Mouse (Mus musculus): ENCODE results near the gene Antxr2.

DNA sequence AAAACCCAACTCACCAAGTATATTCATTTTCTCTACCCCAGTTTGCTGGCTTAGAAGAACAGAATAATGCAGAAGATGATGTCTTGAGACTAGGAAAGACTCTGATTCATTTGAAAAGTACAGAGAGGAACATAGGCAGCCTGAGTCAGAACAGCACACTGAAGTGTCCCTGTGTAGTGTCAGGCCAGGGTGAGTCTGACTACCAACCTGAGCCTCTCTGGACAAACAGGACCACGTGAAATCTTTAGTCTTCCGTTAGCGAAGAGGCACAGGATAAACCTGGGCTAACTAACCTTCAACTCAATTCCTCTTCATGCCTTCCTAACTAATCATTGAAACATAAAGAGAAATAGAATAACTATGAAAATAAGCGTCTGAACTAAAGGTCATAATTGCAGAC, 9.3 kb downstream of the Antxr2 start:
- TF ChIP-seq CTCF (IDR thresholded peaks at IDR 0.05) (no peak), POLR2A (IDR thresholded peaks at IDR 0.05; ENCODE audit: insufficient read depth, low read depth, low read length) (no peak)

Data from heart, adult 2 months (tissue).